Mouse (Mus musculus) lung, adult 2 months (tissue): ENCODE measurements at regions not wholly inside any gene's neighbourhood (a gene's known extent, or its start where the extent isn't known, plus 50 kb on each side); places are given as distances from the start of the nearest gene placed in this dataset.

ENCODE experiments used
- DNase-seq: peaks from one replicate; pipeline ENCODE4 v3.0.0; 2022
- H3K4me1 ChIP-seq: fragments of 200-500 bp; 2 replicates; pipeline ENCODE4 v1.6.1; 2011; ENCODE audit warnings: low read length; ENCODE audit not compliant: control insufficient read depth, insufficient read depth
- H3K4me3 ChIP-seq: fragments of 200-500 bp; replicated peaks from 2 replicates; pipeline ENCODE3; 2011; ENCODE audit warnings: low read depth, mild to moderate bottlenecking, control low read depth, low read length; ENCODE audit errors: extremely low read depth
- CTCF ChIP-seq: fragments of 200-500 bp; IDR thresholded peaks from 2 replicates; pipeline ENCODE4 v1.5.1; 2011; ENCODE audit warnings: mild to moderate bottlenecking, low read length, control low read depth; ENCODE audit not compliant: insufficient read depth
- POLR2A ChIP-seq: fragments of 200-500 bp; IDR thresholded peaks from 2 replicates; pipeline ENCODE4 v1.6.1; 2011; ENCODE audit warnings: low read depth, mild to moderate bottlenecking, control low read depth, low read length, borderline replicate concordance; ENCODE audit errors: extremely low read depth
- WGBS: fragments of 180-500 bp; shearing (Covaris S2); methylation state at CpG from one replicate; pipeline ENCODE4 v1.1.7; 2018; 5-methylcytosine and 5-hydroxymethylcytosine counted together

DNA sequence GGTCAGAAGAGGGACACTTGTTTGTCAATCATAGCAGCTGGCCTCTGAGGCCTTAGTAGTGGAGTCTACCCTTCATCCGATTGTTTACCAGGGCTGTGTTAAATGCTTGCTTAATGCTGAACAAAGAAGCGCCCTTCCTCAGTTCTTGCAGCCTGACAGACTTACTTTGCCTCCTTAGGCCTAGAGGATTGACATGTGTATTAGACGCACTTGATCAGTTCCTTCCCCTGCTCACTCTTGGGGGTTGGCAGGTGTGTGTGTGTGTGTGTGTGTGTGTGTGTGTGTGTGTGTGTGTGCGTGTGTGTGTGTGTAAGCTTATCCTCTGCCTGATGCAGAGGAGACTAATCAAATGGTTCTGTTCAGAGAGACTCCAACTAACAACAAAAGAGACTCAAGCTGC lies 91.8 kb upstream of the Dnajc19 start:
- no peak for TF ChIP-seq POLR2A
- TF ChIP-seq CTCF, result no peak
- no peak for DNase-seq
- Histone ChIP-seq H3K4me3 (no peak overlapping the region), H3K4me1 (no peaks in the 10 kb centered on the region)
- 71% methylated on average over 4 of the region's 4 CpGs for WGBS

DNA sequence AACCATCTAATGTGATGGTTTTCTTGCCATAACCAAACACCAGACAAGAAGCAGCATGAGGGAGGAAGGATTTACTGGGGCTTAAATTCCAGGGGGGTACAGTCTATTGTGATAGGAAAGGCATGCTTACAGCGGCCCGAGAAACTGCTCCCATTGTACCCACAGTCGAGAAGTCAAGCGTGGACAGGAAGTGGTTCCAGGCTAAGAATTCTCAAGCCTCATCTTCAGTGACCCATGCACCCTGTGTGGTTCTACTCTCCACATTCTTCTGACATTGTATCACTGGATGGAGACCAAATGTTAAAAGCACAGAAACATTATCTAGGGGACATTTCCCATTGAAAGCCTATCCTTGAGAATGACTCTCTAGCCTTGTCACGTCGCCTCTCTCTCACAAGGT lies 90.8 kb upstream of the Dnajc19 start:
- Histone ChIP-seq H3K4me3 (no peak overlapping the region), H3K4me1 (no peaks in the 10 kb centered on the region)
- TF ChIP-seq CTCF (no peak), POLR2A (no peak)
- DNase-seq, result no peak
- WGBS, result 66% methylated on average over 6 of the region's 6 CpGs

DNA sequence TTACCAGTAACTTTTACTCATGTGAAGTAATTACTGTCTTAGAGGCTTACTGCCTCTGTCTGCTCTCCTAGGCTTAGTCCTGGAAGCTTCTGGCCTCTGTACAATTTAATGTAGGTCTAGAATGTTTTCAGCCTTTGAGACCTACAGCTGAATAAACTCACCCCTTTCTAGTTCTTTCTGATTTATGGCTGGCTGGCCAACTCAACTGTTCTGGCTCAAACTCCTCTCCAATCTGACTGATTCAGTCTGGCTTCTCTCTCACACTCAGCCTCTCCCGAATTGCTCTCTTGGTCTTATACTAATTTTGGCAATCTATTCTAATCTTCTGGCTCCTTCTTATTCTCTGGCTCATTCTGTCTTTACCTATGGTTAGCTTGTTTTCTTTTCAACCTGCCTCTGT lies 87.0 kb upstream of the Dnajc19 start:
- 76% methylated on average over 1 of the region's 1 CpGs for WGBS
- Histone ChIP-seq H3K4me1 (no peaks in the 10 kb centered on the region), H3K4me3 (no peak overlapping the region)
- DNase-seq, result no peak
- TF ChIP-seq CTCF (no peak), POLR2A (no peak)

DNA sequence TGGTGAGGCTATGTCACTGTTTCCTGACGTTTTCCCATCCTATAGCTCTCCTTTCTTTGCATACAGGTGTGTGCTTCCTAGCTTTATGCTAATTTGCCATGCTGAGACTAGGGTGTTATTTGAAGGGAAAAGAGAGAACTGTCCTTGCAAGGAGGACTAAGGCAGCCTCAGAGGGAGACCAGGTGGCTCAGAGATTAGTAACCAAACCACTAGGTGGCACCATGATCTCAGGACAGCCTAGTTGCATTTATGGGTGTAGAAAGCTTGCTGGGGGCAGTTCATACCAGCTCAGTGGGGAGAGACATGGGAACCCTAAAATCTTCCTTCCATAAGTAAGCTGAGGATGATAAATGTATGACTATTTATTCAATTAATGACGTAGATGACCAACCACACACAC lies 68.9 kb upstream of the Dnajc19 start:
- no peak for TF ChIP-seq POLR2A
- TF ChIP-seq CTCF, result no peak
- DNase-seq, result no peak
- 47% methylated on average over 2 of the region's 2 CpGs for WGBS

DNA sequence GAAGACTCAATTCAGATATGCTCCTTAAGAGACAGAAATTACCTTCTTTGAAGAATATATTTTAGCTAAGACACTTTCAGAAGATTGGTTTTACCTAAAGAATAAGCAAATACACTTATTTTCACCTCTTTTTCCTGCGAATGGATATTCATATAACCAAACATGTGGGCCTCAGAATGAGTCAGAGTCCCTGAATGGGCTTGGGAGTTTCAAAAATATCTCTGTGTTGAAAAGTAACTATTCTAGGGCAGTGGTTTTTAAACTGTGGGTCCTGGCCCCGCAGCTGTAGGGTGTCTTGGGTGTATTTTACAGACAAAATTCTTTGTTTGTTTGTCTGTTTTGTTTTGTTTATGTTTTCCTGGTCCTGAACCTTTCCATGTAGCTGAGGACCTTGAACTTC lies 62.5 kb upstream of the Dnajc19 start:
- 36% methylated on average over 2 of the region's 2 CpGs for WGBS
- TF ChIP-seq POLR2A (no peak), CTCF (no peak)
- no peak for DNase-seq
- no peak overlapping the region for H3K4me3 ChIP-seq
- H3K4me1 ChIP-seq, result no peaks in the 10 kb centered on the region

More for the DNA sequence above, 68.9 kb upstream of the Dnajc19 start:
- H3K4me1 ChIP-seq, result no peaks in the 10 kb centered on the region
- no peak overlapping the region for H3K4me3 ChIP-seq

DNA sequence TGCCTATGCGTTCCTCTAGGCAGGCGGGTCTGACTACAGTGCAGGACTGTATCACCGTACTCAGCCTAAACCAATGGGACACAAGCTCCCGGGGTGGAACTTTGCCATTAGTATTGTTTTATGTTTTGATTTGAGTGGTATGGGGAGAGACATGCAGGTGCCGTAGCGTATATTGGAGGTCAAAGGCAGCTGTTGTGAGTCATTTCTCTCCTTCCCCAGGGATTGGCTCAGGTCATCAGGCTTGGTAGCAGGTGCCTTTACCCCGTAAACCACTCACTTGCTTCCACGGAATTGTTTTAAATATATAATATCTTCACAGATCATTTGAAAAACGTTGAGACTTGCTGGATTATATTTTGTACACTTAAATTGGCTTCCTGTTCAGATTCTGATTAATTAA lies 58.1 kb upstream of the Dnajc19 start:
- TF ChIP-seq CTCF (no peak), POLR2A (no peak)

DNA sequence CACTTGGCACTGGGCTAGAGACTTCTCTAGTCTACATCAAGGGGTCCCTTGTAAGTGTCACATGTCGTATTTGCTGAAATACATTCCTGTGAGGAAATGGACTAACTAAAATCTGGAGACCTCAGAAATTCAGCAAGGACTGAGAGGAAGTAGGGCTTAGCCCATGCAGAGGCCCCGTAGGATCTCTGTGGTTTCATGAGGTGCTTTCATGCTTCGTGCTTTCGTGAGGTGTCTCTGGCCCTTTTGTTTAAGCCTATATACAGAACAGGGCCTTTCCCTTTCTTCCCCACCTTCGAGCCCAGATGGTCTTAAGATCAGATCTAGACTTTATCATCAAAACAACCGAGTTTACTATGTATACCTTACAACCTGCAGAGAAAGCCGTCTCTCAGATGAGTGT lies 56.9 kb upstream of the Dnajc19 start:
- 73% methylated on average over 7 of the region's 7 CpGs for WGBS
- no peak for DNase-seq
- TF ChIP-seq CTCF (no peak), POLR2A (no peak)
- Histone ChIP-seq H3K4me1 (no peaks in the 10 kb centered on the region), H3K4me3 (no peak overlapping the region)

More for the DNA sequence above, 58.1 kb upstream of the Dnajc19 start:
- WGBS, result 82% methylated on average over 9 of the region's 9 CpGs
- H3K4me1 ChIP-seq, result no peaks in the 10 kb centered on the region
- no peak overlapping the region for H3K4me3 ChIP-seq
- no peak for DNase-seq

DNA sequence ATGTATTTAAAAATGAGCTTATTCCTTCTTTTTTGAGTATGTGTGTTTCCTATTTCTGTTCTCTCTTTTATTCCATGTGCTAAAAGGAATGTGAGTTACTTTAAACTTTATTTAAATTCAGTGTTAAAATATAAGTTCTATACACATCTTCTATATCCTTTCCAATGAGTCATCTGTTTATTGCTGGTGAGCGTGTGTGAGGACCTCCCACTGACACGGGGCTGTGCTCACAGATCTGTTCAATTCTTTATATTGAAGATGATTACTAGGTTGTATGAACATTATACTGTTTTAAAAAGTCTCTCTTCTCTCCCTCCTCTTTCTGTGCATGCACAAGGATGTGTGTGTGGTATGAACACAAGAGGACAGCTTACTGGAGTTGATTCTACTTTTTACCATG lies 55.3 kb upstream of the Dnajc19 start:
- Histone ChIP-seq H3K4me1 (no peaks in the 10 kb centered on the region), H3K4me3 (no peak overlapping the region)
- WGBS, result 75% methylated on average over 2 of the region's 2 CpGs
- no peak for TF ChIP-seq CTCF
- TF ChIP-seq POLR2A, result no peak
- no peak for DNase-seq
